Mouse (Mus musculus) small intestine, adult 2 months (tissue): ENCODE measurements around the gene N4bp2.

Experiments
- CTCF ChIP-seq: fragments of 200-500 bp; IDR thresholded peaks from 2 replicates; pipeline ENCODE4 v1.5.1; 2012; ENCODE audit warnings: low read depth, mild to moderate bottlenecking, control low read depth, inconsistent platforms, low read length, moderate library complexity, mixed read lengths; ENCODE audit not compliant: insufficient replicate concordance, insufficient read length; ENCODE audit errors: extremely low read depth
- POLR2A ChIP-seq: fragments of 200-500 bp; IDR thresholded peaks from 2 replicates; pipeline ENCODE4 v1.6.1; 2012; ENCODE audit warnings: low read depth, mild to moderate bottlenecking, control low read depth, inconsistent platforms, low read length, moderate library complexity

- TF ChIP-seq CTCF (no peak), POLR2A (no peak)
Measured at GRCm38 (mm10) chr5:65850765-65851164, 87.4 kb downstream of the N4bp2 start.
